Mouse (Mus musculus) induced T-regulatory cell, adult 2 months (primary cell): Measurements from ENCODE around the gene Vmn2r53.
"Not testable (repeated sequence)": the region's sequence is repeated elsewhere in the genome, so short reads cannot be mapped to it uniquely, and the experiment has no call there.

ENCODE experiments used
- DNase-seq: peaks from one replicate; pipeline ENCODE4 v3.0.0-alpha.2; 2012; ENCODE audit warnings: low read depth

Gene Vmn2r53

GRCm38 (mm10) chr7:12608688-12609087 is at the start of gene Vmn2r53:
Gene Vmn2r53 (minus strand): TSS chr7:12608788.
- DNase-seq: no peak

- DNase-seq: not testable (repeated sequence)
Measured at GRCm38 (mm10) chr7:12640219-12640618, 31.6 kb upstream of the Vmn2r53 start, which contains the start of gene Vmn2r54. Gene Vmn2r54 (minus strand): TSS chr7:12640319.
